Mouse (Mus musculus): ENCODE results near the gene Zmiz1. TPM values are rescaled to one million over a fixed set of nuclear protein-coding genes. Genes with fewer than 3 reads are reported as not detected.

Gene Zmiz1
- polyA plus RNA-seq, 1 experiment, result 27.2 TPM

GRCm38 (mm10) chr14:25651131-25651530 is 192.1 kb downstream of the Zmiz1 start:
- no peak overlapping the region for H3K4me3 ChIP-seq (replicated peaks; ENCODE audit: control insufficient read depth, low read depth, low read length)
- WGBS, result 93% methylated on average over 4 of the region's 4 CpGs
- no peak for TF ChIP-seq POLR2A (IDR thresholded peaks at IDR 0.05; ENCODE audit: borderline replicate concordance, control insufficient read depth, low read depth, low read length)
- no peak for TF ChIP-seq CTCF (IDR thresholded peaks at IDR 0.05; ENCODE audit: control insufficient read depth, insufficient read depth, low read length)
- H3K4me1 ChIP-seq (ENCODE audit: control insufficient read depth, insufficient read depth, low read length), result peaks cover 2% of the 10 kb centered on the region; the same call in 1 of the 2 replicates
- no peak overlapping the region for H3K27ac ChIP-seq (ENCODE audit: control insufficient read depth, insufficient read depth, low read depth, low read length, poor library complexity)

- 87% methylated on average over 9 of the region's 9 CpGs for WGBS
- H3K4me1 ChIP-seq (ENCODE audit: control insufficient read depth, insufficient read depth, low read length), result no peaks in the 10 kb centered on the region
- no peak for TF ChIP-seq CTCF (IDR thresholded peaks at IDR 0.05; ENCODE audit: control insufficient read depth, insufficient read depth, low read length)
- no peak for TF ChIP-seq POLR2A (IDR thresholded peaks at IDR 0.05; ENCODE audit: borderline replicate concordance, control insufficient read depth, low read depth, low read length)
- H3K27ac ChIP-seq (ENCODE audit: control insufficient read depth, insufficient read depth, low read depth, low read length, poor library complexity), result no peak overlapping the region
- H3K4me3 ChIP-seq (replicated peaks; ENCODE audit: control insufficient read depth, low read depth, low read length), result no peak overlapping the region
Measured at GRCm38 (mm10) chr14:25651905-25652304, 192.9 kb downstream of the Zmiz1 start.

- WGBS, result 93% methylated on average over 14 of the region's 14 CpGs
- H3K4me3 ChIP-seq (replicated peaks; ENCODE audit: control insufficient read depth, low read depth, low read length), result no peak overlapping the region
Measured at GRCm38 (mm10) chr14:25654401-25655197, 195.6 kb downstream of the Zmiz1 start.

GRCm38 (mm10) chr14:25660661-25661060 is 201.7 kb downstream of the Zmiz1 start:
- 90% methylated on average over 11 of the region's 11 CpGs for WGBS
- Histone ChIP-seq H3K27ac (ENCODE audit: control insufficient read depth, insufficient read depth, low read depth, low read length, poor library complexity) (no peak overlapping the region), H3K4me1 (ENCODE audit: control insufficient read depth, insufficient read depth, low read length) (no peaks in the 10 kb centered on the region), H3K4me3 (replicated peaks; ENCODE audit: control insufficient read depth, low read depth, low read length) (no peak overlapping the region)
- no peak for TF ChIP-seq POLR2A (IDR thresholded peaks at IDR 0.05; ENCODE audit: borderline replicate concordance, control insufficient read depth, low read depth, low read length)
- no peak for TF ChIP-seq CTCF (IDR thresholded peaks at IDR 0.05; ENCODE audit: control insufficient read depth, insufficient read depth, low read length)

More at GRCm38 (mm10) chr14:25654401-25655197, 195.6 kb downstream of the Zmiz1 start:
- TF ChIP-seq POLR2A (IDR thresholded peaks at IDR 0.05; ENCODE audit: borderline replicate concordance, control insufficient read depth, low read depth, low read length) (no peak), CTCF (IDR thresholded peaks at IDR 0.05; ENCODE audit: control insufficient read depth, insufficient read depth, low read length) (no peak)
- H3K27ac ChIP-seq (ENCODE audit: control insufficient read depth, insufficient read depth, low read depth, low read length, poor library complexity), result no peak overlapping the region
- no peaks in the 10 kb centered on the region for H3K4me1 ChIP-seq (ENCODE audit: control insufficient read depth, insufficient read depth, low read length)

GRCm38 (mm10) chr14:25661185-25661920 is 202.4 kb downstream of the Zmiz1 start:
- TF ChIP-seq CTCF (IDR thresholded peaks at IDR 0.05; ENCODE audit: control insufficient read depth, insufficient read depth, low read length) (no peak), POLR2A (IDR thresholded peaks at IDR 0.05; ENCODE audit: borderline replicate concordance, control insufficient read depth, low read depth, low read length) (no peak)
- no peak overlapping the region for H3K4me3 ChIP-seq (replicated peaks; ENCODE audit: control insufficient read depth, low read depth, low read length)
- WGBS, result 89% methylated on average over 17 of the region's 17 CpGs

GRCm38 (mm10) chr14:25663649-25664309 is 204.8 kb downstream of the Zmiz1 start:
- TF ChIP-seq POLR2A (IDR thresholded peaks at IDR 0.05; ENCODE audit: borderline replicate concordance, control insufficient read depth, low read depth, low read length) (no peak), CTCF (IDR thresholded peaks at IDR 0.05; ENCODE audit: control insufficient read depth, insufficient read depth, low read length) (no peak)

More at GRCm38 (mm10) chr14:25661185-25661920, 202.4 kb downstream of the Zmiz1 start:
- Histone ChIP-seq H3K4me1 (ENCODE audit: control insufficient read depth, insufficient read depth, low read length) (no peaks in the 10 kb centered on the region), H3K27ac (ENCODE audit: control insufficient read depth, insufficient read depth, low read depth, low read length, poor library complexity) (no peak overlapping the region)

GRCm38 (mm10) chr14:25664310-25664695 is 205.3 kb downstream of the Zmiz1 start:
- no peaks in the 10 kb centered on the region for H3K4me1 ChIP-seq (ENCODE audit: control insufficient read depth, insufficient read depth, low read length)
- TF ChIP-seq POLR2A (IDR thresholded peaks at IDR 0.05; ENCODE audit: borderline replicate concordance, control insufficient read depth, low read depth, low read length) (no peak), CTCF (IDR thresholded peaks at IDR 0.05; ENCODE audit: control insufficient read depth, insufficient read depth, low read length) (no peak)
- H3K27ac ChIP-seq (ENCODE audit: control insufficient read depth, insufficient read depth, low read depth, low read length, poor library complexity), result no peak overlapping the region; the same call in 1 of the 2 replicates
- 89% methylated on average over 7 of the region's 7 CpGs for WGBS
- H3K4me3 ChIP-seq (replicated peaks; ENCODE audit: control insufficient read depth, low read depth, low read length), result no peak overlapping the region

More at GRCm38 (mm10) chr14:25663649-25664309, 204.8 kb downstream of the Zmiz1 start:
- 78% methylated on average over 7 of the region's 7 CpGs for WGBS
- Histone ChIP-seq H3K4me1 (ENCODE audit: control insufficient read depth, insufficient read depth, low read length) (no peaks in the 10 kb centered on the region), H3K27ac (ENCODE audit: control insufficient read depth, insufficient read depth, low read depth, low read length, poor library complexity) (no peak overlapping the region; the same call in 1 of the 2 replicates), H3K4me3 (replicated peaks; ENCODE audit: control insufficient read depth, low read depth, low read length) (no peak overlapping the region)
